Mouse (Mus musculus): Measurements from ENCODE around the gene Iqsec1.

Gene Iqsec1

DNA sequence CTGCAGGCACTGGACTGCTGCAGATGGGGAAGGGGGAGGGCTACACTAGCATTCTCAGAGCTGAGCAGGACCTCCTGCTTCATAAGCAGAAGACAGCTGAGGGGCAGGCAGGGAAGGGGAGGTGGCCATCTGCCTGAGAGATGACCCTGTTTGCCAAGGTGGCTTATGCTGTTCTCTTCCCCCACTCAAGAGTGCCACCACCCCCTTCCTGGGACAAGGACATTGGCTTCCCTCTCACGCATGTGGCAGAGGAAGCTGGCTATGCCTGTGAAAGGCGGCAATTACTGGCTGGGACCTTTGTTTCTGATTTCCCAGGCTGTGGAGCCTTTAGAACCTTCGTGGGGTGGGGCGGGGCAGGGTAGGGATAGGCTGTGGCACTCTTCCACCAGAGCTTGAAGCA lies 204.5 kb downstream of the Iqsec1 start:
- no peak for DNase-seq (ENCODE audit: low spot score in 2 of 2)

- no peak for DNase-seq (ENCODE audit: low spot score in 2 of 2)
Observed at GRCm38 (mm10) chr6:90783176-90783575, 205.3 kb downstream of the Iqsec1 start.

DNA sequence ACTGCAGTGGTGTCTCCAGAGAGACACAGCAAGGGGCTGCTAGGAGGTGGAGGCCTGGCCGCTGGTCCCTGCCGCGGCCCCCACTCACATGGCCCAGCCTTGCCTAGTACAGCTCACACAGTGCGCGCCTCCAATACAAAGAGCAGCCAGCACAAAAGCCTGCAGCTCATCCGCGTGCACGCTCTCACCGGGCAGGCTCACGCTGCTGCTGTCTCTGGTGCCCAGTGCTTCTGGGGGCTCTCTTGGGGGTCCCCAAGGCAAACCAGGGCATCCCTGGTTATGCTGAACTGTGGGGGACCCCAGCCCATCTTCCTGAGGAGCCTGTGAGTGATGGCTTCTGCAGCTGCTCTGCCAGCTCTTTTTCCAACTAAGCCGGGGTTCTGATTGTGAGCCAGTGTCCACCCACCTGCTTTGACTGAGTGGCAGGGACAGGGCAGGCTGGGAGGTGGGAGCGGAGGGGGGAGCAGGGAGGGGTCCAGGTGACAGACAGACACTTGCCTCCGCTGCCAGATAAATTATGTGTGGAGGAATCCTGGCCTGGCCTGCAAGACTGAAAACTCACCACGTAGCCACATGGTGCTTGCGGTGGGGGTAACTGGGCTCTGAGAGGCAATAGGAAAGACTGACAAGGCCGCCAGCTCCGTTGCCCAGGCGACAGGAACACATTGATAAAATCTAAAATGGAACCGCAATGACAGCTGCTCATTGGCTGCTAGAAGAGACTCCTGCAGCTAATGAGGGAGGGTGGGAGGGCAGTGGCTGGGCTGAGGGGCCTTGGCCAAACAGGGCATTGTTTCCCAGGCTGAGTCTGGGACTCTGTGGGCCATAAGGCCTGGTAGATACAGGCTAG lies 206.3 kb downstream of the Iqsec1 start:
- peak in 1 of 2 experiments; percentile 14 for DNase-seq (ENCODE audit: low spot score in 2 of 2)

DNA sequence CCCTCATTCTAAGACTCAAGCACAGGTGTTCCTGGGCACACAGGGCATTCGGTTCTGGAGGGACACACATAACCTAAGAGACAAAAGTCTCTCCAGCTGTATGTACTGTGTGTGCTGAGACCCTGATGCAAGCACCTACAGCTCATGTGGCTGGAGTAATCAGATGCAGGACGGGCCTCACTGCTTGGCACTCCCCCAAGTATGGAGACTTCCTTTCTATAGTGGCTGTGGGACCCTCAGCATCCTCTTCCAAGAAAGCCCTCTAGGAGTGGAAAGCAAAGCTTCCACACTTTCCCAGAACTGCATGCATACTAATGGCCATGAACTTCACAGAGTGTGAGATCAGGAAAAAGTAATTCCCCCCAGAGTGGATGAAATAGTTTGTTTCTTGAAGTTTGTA lies 208.0 kb downstream of the Iqsec1 start:
- no peak for DNase-seq (ENCODE audit: low spot score in 2 of 2)

DNA sequence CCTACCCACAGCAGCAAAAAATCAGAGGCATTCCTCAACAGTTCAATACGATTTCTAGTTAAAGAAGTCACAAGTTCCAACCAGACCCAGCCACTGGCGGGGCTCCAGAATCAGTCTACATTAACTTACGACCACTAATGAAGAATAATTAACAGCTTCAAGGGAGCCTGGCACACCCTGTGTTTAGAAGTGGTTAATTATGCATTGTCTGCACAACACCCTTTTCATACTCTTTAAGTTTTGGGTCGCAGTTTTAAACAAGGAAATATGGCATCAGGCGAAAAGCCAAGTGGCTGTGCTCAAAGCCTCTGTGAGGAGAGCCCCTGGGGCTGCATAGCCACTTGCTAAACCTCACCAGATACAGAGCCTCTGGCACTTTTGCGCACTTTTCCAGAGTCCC lies 209.6 kb downstream of the Iqsec1 start:
- no peak for DNase-seq (ENCODE audit: low spot score in 2 of 2)

DNA sequence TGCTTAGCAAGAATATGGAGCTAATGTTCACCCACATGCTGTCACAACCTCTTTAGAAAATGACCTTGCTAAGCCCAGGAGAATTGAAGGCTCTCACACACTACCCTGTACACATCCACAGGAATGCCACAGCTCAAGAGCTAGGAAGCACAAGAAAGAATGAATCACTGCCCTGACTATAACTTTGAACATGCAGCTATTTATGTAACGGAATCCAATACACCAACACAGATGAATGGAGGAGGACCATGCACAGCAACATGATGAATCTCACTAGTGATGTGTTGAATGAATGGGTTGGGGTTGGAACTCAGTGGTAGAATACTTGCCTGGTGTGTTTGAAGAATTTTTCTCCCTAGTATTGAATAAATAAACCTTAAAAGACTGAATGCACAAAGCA lies 211.2 kb downstream of the Iqsec1 start:
- no peak for DNase-seq (ENCODE audit: low spot score in 2 of 2)

- DNase-seq (ENCODE audit: low spot score in 2 of 2), result no peak
Observed at GRCm38 (mm10) chr6:90775606-90776005, 212.9 kb downstream of the Iqsec1 start.

GRCm38 (mm10) chr6:90773811-90774233 lies 214.7 kb downstream of the Iqsec1 start:
- no peak for DNase-seq (ENCODE audit: low spot score in 2 of 2)

DNA sequence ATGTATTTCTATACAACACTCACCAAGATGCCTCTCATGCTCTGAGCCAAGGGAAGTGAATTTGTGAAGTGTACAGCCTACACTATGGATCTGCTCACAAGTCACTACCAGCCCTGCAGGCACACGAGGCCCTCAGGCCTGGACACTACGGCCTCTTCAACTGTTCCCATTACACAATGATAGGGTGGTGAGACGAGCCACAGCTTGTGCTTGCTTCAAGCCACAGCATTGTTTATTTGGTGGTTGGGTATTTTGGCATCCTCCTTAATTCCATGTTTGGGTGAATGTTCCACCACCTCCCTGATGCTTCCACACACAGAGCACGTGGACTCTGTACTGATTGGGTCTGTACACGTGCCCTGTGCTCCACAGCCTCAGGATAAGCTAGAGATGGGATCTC lies 216.4 kb downstream of the Iqsec1 start:
- DNase-seq (ENCODE audit: low spot score in 2 of 2), result no peak

- DNase-seq (ENCODE audit: low spot score in 2 of 2), result no peak
Observed at GRCm38 (mm10) chr6:90768526-90768925, 220.0 kb downstream of the Iqsec1 start.

GRCm38 (mm10) chr6:90767874-90768273 lies 220.6 kb downstream of the Iqsec1 start:
- no peak for DNase-seq (ENCODE audit: low spot score in 2 of 2)

GRCm38 (mm10) chr6:90764753-90765152 lies 223.7 kb downstream of the Iqsec1 start:
- DNase-seq (ENCODE audit: low spot score in 2 of 2), result peak; percentile 27 to 31

DNA sequence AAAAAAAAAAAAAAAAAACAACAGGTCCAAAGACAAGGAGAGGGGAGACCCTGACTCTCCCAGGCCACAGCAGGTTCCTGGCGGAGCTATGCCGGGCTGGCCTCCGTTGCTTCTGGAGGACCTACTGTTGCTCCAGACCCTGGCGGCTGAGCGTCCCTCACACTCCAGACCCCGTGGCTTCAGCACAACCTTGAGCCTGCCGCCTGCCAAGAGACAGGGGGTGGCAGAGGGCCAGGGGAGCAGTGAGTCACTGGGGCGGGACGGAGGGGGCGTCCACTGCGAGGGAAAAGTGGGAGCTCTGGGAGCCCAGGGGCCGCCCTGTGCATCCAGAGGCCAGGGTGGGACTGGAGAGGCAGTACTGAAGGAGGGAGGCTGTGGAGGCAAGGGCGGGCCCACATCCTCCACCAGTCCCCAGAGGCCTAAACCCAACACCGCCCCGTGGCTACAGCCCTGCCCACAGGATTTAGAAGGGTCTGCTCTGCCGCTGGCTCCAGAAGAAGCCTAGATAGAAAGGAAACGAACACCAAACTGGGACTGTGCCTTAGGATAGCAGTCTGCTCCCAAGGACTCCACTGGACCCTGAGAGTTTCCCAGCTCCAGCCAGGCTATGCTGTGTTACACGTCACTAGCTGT lies 224.4 kb downstream of the Iqsec1 start:
- peak in 1 of 2 experiments; percentile 11 for DNase-seq (ENCODE audit: low spot score in 2 of 2)

- no peak for DNase-seq (ENCODE audit: low spot score in 2 of 2)
Observed at GRCm38 (mm10) chr6:90763295-90763694, 225.2 kb downstream of the Iqsec1 start.

GRCm38 (mm10) chr6:90762120-90762736 lies 226.3 kb downstream of the Iqsec1 start:
- no peak for DNase-seq (ENCODE audit: low spot score in 2 of 2)

- DNase-seq (ENCODE audit: low spot score in 2 of 2), result peak in 1 of 2 experiments; percentile 5
Observed at GRCm38 (mm10) chr6:90761301-90762056, 227.0 kb downstream of the Iqsec1 start.

- no peak for DNase-seq (ENCODE audit: low spot score in 2 of 2)
Observed at GRCm38 (mm10) chr6:90760886-90761285, 227.6 kb downstream of the Iqsec1 start.

DNA sequence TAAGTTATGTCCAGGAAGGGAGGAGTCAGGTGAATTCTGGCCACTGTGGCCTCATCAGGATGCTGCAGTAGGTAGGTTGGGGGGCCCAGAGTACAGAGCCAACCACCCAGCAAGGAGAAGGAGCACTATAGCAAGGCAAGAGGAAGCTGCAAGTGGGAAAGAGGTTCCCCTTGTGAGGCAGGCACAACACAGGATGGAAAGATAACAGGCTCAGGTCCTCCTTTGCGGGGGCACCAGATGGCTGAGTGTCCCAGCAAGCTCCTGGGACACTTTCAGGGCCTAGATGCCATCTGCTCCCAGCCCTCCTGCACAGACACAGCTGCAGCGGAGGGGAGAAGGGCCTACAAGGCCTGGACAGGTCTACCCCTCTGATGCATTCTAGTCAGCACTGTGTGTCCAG lies 228.7 kb downstream of the Iqsec1 start:
- no peak for DNase-seq (ENCODE audit: low spot score in 2 of 2)

- no peak for DNase-seq (ENCODE audit: low spot score in 2 of 2)
Observed at GRCm38 (mm10) chr6:90758155-90758554, 230.3 kb downstream of the Iqsec1 start.

- peak in 1 of 2 experiments; percentile 41 for DNase-seq (ENCODE audit: low spot score in 2 of 2)
Observed at GRCm38 (mm10) chr6:90757427-90757883, 231.0 kb downstream of the Iqsec1 start.

GRCm38 (mm10) chr6:90756561-90756960 lies 231.9 kb downstream of the Iqsec1 start:
- DNase-seq (ENCODE audit: low spot score in 2 of 2), result no peak

DNA sequence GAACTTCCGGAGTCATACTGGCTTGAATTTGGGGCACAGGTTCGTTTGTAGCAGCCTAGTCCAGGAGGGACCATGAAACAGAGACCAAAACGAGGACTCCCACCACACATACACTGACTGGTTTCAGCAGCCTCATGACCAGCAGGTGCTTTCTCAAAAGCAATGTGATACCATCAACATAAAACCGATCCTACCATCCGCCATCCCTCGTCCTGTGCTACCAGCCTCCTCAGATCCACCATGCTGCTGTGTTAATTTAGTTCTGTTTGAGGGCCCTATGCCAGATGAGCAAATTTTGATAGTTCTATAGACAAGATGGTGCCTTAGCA lies 232.9 kb downstream of the Iqsec1 start:
- no peak for DNase-seq (ENCODE audit: low spot score in 2 of 2)

Data from thymus, postnatal 10 days (tissue).